Mouse (Mus musculus): ENCODE results near the gene Ccnyl1. TPM values are rescaled to one million over a fixed set of nuclear protein-coding genes. Genes with fewer than 3 reads are reported as not detected.
"Not testable (repeated sequence)": the region's sequence is repeated elsewhere in the genome, so short reads cannot be mapped to it uniquely, and the experiment has no call there.

The Ccnyl1 gene
- polyA plus RNA-seq (2017; shearing (Covaris generic)), result under 1 TPM; 0.61 to 0.90 TPM

DNA sequence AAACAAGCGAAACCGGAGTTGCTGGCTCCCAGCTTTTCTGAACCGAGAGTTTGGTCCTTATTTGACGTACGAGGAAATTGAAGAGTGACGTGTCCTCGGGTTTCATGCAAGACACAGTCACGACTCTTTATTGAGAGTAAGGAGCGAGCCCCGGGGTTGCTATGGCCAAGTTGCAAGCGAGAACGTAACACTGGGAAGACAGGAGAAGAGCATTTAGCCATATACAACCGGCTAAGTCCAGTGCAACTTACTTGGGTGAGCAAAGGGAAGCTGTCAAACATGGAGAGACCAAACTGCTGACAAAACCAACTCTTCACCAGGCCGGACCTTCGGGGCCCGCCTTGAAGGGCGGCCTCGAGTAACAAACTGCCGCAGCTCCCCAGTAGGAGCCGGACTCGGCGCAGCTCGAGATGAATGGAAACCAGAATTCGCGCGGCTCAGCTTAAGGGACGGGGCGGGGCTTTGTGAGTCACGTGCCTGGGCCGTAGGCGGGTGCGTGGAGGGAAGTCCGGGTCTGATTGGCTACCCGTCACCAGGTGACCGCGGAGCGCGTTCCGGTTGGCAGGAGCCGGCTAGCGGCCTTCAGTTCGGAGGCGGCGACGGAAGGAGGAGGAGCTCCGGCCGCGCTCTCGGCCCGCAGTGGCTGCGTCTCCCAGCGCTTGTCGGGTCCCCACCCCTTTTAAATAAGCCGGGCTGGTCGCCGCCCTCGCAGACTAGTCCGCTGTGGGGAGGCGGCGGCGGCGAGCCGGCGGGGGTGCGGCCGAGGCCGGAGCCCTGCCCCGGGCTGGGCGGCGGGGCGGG is at the start of gene Ccnyl1:
Ccnyl1 (plus strand) TSS at position 243 of the 801 bp plus-strand sequence.
- ATAC-seq, result peak; percentile 97

DNA sequence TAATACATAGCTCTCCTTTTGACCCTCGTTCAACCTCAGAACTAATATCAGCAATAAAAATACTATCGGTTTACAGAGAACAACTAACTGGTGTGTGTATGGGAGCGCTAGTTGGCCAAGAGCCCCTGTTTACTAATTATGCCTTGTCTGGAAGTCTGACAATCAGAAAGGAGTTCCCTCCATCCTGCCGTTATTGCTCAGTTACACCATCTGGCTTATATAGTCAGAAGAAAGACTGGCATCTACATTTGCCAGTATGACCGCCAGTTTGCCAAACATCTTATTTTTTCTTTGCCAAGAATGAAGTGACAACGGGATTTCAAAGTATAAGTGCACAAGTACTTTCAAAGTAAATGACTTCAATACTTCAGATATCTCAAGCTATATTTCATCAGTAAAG is 49.2 kb upstream of the Ccnyl1 start:
- no peak for ATAC-seq

DNA sequence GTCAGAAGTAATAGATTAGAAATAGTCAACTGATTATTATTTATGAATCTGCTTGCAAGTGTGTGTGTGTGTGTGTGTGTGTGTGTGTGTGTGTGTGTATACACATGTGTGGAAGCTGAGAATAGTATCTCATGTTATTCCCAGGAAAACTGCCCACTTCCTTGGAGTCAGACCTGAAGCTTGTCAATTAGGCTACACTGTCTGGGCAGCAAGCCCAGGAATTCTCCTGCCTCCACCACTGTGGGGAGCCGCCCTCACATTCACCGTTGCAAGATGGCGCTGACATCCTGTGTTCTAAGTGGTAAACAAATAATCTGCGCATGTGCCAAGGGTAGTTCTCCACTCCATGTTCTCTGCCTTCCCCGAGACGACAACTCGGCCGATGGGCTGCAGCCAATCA is 47.7 kb upstream of the Ccnyl1 start:
- not testable (repeated sequence) for ATAC-seq

DNA sequence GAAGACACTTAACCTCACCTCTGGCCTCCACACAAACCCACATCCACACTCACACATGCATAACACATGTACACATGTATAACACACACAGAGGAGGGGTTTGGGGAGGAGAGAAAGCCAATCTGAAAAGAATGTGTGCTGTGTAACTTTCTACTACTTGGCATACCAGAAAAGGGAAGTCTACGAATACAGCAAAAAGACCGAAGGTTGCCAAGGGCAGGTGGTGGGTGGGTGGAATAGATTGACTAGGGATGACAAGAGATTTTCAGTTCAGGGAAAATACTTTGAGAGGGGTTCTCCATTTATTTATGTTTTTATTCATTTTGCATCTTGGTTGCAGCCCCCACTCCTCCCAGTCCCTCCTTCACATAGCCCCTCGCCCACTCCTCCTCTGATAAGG is 45.7 kb upstream of the Ccnyl1 start:
- ATAC-seq, result no peak

DNA sequence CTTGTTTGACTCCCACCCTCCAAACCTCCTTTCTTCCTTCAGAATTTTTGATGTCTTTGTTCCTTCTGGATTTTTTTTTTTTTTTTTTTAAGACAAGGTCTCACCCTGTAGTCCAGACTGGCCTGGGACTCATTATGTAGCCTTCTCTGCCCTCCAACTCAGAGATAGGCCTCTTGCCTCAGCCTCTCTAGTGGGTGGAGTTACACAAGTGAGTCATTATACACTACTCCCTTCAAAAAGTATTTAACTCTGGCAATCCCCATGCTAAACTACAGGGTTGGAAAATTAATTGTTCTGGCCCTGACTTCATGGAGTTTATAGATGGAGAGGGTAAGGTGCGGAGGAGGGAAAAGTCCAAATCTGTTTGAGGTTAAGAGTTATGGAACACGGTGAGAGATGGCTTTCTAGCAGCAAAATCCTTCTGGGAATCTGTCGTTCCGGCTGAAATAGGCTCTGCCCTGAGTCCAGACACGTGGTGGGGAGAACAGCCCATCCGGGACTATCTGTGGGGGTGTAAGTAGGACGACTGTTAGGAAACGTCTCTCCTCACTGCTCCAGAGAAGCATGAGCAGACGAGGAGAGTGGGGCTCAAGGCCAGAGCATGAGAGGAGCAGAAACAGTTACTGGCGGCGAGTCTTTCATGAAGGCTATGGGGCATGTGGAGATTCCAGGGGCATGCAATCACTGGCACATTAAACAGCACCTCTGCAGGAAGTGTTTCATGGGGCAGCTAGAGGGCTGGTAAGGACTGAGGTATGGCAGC is 40.7 kb upstream of the Ccnyl1 start:
- ATAC-seq, result no peak

DNA sequence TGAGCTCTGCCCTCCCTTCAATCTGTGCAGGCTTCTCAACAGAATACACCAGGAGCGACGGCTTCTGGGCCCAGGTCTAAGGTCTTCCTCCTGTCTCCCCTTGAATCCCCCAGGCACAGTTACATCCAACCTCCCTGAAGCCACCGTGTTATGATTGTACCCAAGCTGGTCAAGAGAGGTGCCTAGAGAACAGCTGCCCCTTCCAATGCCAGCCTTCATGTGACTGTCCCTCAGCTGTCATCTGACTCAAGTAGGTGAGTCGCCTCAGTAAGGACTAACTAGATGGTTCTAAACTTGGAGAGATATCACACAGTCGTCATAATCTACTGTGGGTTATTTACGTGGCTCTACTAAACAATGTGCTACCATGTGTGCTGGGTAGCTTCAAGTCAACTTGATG is 36.6 kb upstream of the Ccnyl1 start:
- ATAC-seq, result no peak

DNA sequence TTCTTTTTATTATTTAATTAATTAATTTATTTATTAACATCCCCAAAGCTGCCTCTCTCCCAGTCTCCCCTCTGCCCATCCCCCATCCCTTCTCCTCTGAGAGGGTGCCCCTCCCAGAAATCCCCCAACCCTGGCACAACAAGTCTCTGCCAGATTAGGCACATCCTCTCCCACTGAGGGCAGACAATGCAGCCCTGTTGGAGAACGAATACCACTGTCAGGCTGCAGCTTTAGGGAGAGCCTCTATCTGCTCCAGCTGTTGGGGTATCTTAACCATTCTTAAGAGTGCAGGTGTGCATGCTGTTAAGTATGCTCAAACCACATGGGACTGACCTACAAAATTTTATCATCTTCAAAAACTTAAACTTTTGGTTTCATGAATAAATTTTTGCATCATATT is 34.8 kb upstream of the Ccnyl1 start:
- no peak for ATAC-seq

DNA sequence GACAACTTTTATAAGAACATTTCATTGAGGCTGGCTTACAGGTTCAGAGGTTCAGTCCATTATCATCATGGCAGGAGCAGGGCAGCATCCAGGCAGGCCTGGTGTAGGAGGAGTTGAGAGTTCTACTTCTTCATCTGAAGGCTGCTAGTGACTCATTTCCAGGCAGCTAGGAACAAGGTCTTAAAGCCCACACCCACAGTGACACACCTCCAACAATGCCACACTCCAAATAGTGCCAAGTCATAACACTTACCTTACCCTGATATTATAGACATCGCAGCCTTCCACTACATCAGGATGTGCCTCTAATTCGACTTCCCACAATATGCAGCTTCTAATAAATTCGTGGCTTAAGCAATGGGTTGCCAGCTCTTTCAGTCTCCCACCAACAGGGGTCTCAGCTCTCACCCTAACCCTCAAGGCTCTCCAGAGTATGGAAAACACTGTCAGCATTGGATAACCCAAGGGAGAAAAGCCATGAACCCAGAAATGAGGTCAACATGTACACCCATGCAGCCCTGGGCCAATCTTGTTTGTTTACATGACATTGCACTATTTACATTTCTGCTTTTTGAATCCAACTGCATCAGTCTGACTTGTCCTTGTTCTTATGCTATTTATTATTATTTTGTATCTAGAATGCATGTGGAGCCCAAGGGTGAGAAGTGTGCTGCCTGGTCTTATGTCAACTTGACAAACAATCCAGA is 33.7 kb upstream of the Ccnyl1 start:
- no peak for ATAC-seq

DNA sequence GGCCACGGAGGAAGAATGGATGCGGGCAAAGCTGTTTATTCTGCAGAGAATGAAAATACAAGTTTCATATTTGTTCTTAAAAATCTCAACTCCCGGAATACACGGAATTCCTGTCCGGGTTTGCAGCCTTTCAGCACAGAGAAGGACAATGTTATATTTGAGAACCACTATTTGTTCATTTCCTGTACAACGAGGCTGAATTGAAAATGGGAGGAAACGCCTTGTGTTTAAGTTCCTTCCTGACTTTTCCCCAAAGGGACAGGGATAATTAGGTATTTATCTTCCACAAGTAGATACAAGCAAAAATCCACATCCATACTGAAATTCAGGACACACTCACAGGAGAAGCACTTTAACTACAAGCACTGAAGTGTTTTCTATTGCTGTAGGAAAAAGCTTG is 31.4 kb upstream of the Ccnyl1 start:
- no peak for ATAC-seq

DNA sequence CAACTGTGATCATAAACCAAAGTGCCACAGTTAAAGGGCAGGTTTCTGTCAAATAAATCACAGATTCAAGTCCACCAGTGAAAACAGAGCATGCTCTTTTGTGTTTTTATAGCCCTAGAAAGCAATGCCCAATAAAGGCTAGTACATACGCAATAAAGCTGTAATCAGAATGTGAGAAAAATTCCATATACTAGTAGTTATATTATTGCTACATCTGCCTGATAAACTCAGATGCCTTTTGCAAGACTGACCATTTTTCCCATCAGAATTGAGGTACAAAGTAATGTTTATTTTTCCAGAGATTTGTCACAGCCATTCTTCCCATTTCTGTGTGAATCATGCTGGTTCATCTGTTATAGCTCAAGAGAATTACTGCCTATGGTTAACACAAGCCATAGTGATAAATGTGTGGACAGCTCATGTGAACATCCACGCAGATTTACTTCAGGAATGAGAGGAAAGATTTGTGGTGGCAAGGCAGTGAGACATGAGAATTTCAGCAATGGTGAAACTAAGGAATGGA is 23.1 kb upstream of the Ccnyl1 start:
- ATAC-seq, result no peak

DNA sequence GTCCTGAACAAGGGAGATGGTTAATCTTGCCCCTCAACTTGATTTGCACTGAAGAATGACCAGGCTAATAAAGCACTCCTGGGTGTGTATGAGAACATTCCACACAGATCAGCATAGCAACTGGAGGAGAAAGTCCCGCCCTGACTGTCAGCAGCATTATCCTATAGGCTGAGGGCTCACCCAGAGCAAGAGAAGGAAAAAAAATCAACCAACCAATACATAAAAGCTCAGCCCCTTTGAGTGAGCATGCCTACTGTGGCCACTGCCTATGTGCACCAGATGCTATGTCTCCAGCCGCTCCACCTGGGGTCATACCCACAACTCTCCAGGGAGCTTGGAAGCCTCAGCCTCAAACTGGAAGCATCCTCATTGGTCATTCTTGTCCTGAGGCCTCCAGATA is 20.8 kb upstream of the Ccnyl1 start:
- no peak for ATAC-seq

DNA sequence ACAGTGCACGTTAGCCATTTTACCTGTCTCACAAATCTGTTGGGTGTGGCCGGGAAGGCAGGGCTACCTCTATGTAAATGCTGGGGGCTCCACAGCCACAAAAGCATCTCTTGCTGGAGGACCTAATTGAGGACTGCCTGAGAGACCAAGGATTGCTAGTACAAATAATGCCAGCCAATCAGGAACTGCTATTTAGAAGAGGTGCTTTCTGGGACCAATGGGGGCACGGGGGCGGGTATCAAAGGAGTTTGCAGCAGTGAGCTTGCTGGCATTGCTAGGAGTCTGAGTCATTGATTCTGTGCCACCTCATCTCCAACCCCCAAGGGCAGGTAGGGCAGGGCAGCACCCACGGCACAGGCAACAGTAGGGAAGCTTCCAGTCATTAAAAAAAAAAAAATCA is 16.3 kb upstream of the Ccnyl1 start:
- no peak for ATAC-seq

DNA sequence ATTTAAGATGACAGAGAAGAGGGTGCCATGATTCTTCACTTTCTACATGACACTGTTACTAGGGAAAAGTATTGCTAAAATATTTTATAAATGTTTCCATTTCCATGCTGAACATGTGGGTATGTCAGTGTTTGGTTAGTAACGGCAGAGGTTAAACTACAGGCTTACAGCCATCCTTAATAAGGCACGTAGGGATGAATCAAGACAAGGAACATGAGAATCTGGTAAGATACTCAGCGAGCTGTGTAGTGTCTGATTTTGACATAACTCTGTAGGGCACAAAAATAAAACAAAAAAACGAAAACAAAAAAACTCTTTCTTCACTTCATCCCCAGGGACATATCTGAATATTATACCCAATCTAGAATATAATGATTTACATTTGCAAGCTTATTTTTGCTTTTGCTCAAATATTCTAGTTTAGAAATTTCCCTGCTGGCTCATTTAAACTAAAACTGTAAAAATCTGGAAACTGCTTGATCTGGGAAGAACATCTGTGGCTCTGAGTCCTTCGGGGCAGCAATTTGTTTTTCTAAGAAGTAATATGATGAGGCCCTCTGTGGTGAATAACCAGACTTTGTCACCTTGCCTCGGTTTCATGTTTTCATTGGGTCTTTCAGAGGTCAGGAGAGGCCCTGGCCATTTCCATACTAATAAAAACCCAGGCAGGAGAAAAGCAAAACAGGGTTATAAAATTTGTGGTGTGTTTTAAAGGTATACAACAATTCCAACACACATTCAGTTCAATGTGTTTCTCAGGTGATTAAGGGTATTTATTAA is 14.0 kb upstream of the Ccnyl1 start:
- no peak for ATAC-seq

DNA sequence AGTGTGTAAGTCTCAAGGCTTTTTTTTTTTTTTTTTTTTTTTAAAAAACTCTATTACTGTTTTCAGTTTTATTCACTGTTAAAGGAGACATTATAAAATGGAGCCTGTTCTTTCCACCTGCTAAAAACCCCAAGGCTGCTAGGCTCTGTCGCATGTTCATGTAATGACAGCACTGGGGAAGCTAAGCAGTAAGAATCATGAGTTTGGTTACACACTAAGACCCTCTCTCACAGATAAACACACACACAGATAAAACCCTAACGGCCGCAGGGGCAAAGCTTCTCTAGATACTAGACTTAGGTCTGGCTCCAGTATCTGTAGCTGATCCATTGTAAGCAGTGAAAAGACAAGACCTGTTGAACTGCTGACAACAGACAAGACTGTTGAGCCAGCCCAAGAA is 8.8 kb upstream of the Ccnyl1 start:
- ATAC-seq, result no peak

DNA sequence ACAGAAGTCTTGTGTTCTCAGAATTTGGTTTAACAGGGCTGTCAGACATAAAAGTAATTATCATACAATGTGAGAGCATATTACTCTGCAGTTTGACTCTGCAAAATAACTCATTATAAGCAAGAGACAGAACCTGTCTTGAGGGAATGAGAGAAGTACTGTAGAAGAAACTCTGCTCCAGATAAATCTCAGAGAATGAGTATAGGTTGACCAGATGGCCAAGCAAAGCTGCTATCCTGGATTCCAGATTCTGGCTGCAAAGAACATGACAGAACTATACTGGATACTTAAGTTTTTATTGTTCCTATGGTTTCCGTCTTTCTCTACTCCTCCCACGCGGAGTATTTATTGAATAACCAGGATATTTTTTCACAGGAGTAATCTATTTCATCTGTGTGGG is 7.2 kb upstream of the Ccnyl1 start:
- no peak for ATAC-seq

DNA sequence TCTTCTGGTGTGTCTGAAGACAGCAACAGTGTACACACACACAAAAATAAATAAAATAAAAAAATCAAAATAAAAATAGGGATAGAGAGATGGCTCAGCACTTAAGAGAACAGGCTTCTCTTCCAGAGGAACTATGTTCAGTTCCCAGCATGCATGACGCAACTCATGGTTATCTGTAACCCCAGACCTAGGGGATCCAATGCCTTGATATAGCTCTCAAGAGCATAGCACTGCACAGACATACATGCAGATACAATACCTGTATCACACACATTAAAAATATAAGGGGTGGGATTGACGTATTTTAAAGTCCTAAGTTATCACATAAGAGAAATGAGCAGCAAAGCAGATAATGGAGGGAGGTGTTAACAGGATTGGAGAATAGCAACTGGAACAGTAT is 5.8 kb upstream of the Ccnyl1 start:
- no peak for ATAC-seq

DNA sequence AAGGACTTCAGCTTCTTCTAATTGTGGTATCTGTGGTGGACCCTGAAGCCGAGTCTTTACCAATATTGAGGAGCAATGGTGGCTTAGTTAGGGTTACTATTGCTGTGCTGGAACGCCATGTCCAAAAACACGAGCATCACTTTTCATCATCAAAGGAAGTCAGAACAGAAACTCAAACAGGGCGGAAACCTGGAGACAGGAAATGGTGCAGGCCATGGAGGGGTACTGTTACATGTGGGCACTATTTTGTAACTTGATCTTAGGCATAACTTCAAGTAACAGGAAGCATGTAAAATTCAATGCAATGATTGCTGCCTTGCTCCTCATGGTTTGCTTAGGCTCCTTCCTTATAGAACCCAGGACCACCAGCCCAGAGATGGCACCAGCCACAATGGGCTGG is 2.2 kb upstream of the Ccnyl1 start:
- no peak for ATAC-seq

DNA sequence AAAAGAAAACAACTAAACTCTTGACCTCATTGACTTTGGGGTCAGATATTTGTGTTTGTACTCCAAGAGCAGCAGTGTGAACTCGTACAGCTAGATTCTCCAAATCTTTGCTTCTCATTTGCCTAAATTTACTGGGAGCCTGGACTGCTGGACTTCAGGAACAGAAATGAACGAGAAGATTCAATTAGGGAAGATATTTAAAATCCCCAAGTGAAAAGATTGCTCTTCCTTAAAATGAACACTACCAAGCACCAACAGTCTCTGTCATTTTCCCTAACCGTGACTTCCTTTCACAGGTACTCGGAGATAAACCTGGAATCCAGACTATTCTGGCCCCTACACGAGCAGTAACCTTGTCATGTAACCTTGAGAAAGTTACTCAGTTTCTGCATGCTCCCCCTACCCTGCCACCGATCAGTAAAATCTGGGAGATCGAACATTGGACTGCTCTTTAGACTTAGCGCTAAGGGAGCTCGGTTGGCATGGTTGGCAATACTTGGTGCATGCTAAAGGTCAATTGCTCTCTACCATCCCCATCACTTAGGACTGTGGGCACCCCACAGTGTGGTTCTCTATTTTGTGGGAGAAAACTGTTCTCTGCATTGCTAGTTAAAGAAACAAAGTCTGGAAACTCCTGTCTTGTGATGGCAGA is 568 bp upstream of the Ccnyl1 start:
- no peak for ATAC-seq

DNA sequence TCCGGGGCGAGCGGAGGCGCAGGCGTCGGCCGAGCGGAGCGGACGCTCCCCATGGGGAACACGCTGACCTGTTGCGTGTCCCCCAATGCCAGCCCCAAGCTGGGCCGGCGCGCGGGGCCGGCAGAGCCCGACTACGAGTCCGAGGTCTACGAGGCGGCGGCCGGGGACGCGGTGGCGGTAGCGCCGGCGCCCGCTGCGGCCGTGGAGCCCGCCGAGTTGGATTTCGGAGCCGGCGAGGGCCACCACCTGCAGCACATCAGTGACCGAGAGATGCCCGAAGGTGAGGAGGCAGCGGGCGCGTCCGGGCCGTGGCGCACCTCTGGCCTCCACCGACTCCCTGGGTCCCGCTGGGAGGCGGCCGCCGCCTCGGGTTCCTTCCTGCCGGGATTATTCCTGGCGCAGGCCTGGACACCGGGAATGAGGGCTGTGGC is 881 bp downstream of the Ccnyl1 start:
- no peak for ATAC-seq

DNA sequence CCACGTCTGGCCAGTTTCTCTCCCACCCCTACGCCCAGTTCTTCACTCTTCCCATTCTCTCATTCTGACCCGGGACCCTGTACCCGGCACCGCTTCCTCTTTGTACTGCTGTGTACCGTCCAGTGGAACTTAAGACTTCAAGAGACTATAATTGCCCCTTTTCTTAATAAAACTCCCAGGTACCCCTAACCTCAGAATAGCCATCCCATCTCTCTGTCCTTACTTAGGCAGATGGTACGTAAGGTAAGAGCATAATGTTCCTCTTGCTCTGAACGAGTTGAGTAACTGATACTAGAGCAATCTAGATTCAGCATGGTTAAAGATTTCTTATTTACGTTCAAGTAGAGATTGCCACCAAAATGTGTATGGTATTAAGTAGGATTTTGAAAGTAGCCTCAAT is 1.3 kb downstream of the Ccnyl1 start:
- ATAC-seq, result no peak

DNA sequence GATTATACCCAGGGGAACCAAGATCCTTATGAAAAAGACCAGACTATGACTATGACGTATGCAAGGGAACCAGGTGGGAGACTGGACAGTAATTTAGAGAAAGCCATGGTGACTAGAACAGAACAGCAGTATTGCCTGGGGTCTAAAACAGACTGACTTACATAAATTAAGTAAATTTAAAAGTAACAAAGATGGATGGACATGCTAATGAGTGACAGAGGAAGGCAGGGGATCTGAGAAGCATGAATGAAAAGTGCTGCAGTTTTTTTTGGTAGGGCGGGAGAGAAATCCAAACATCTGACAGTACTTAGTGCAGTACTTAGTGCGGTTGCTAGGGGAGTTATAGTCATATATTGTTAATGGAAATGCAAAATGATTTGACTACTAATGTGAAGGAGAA is 4.9 kb downstream of the Ccnyl1 start:
- ATAC-seq, result no peak

DNA sequence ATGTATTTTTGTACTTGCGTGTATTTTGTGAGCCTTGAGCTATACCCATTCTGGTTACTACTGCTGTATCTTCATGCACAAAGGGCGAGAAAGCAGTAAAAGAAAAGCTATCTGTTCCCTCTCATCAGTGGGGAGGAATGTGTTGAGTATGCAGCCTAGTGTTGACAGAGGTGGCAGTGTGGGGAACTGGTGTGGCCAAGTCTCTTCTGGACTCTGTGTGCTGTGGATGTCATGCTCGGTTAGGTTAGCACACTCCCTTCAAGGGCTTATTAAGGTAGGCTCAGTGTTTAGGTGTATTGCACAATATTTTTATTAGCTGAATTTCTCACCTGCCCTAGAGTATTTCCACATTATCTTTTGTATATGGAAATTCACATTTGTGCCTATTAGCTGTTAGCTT is 11.5 kb downstream of the Ccnyl1 start:
- no peak for ATAC-seq
